In the genomic region with DNA sequence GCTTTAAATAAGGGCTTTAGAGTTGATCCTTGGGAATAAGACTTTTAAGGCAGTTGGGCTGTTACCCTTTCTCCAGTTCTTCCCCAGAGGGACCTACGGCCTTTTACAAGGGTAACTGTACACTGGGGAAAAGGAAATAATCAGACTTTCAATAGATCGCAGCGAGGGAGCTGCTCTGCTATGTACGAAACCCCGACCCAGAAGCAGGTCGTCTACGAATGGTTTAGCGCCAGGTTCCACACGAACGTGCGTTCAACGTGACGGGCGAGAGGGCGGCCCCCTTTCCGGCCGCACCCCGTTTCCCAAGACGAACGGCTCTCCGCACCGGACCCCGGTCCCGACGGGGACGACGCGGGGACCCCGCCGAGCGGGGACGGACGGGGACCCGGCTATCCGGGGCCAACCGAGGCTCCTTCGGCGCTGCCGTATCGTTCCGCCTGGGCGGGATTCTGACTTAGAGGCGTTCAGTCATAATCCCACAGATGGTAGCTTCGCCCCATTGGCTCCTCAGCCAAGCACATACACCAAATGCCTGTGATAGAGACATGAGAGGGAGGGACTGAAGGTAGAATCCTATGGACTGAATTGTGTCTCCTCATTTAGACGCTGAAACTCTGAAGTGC, we compare ENCODE assay signal across 8 mouse cellular contexts. TPM values are rescaled to one million over a fixed set of nuclear protein-coding genes. Genes with fewer than 3 reads are reported as not detected.
A peak's percentile ranks its signal among the peaks of the same experiment; 100 is the strongest.
DNase-seq lines count a peak whose midpoint lies in the region; ATAC-seq and TF ChIP-seq lines count a peak whose summit lies in the region.
"Not testable (repeated sequence)": the region's sequence is repeated elsewhere in the genome, so short reads cannot be mapped to it uniquely, and the experiment has no call there.

No protein-coding gene starts in this region.

- not testable (repeated sequence) for H3K27me3 ChIP-seq in G1E (ENCODE audit: insufficient read depth, low read length); hindbrain, embryonic 13.5 days; liver, embryonic 13.5 days; midbrain, postnatal 0 days (ENCODE audit: insufficient read depth, low read length)

- 29% methylated on average over 45 of the region's 45 CpGs for WGBS in hindbrain, embryonic 13.5 days
- 59% methylated on average over 45 of the region's 45 CpGs for WGBS in liver, embryonic 13.5 days (ENCODE audit: insufficient replicate concordance)
- 12% methylated on average over 36 of the region's 45 CpGs for WGBS in midbrain, postnatal 0 days

- DNase-seq in G1E (ENCODE audit: low spot score); midbrain, postnatal 0 days (ENCODE audit: low spot score): not testable (repeated sequence)
- DNase-seq in cerebellum, postnatal 36 days: peak; percentile 51 to 72
- DNase-seq in gastrocnemius, adult 8-10 months (ENCODE audit: low spot score in 2 of 2): peak; percentile 75 to 77
- DNase-seq in layer of hippocampus, adult 2 months (ENCODE audit: low spot score in 2 of 2): peak; percentile 64 to 79
- DNase-seq in liver, embryonic 13.5 days: peak; percentile 69
- DNase-seq in spleen, postnatal 4 days (ENCODE audit: low spot score in 2 of 2): peak; percentile 76 to 90

- not testable (repeated sequence) for H3K4me1 ChIP-seq in G1E (ENCODE audit: insufficient read depth, low read depth, low read length); hindbrain, embryonic 13.5 days (replicated peaks); liver, embryonic 13.5 days (replicated peaks); midbrain, postnatal 0 days (ENCODE audit: insufficient read depth, low read length)

- peak overlapping the region; percentile 34 for H3K4me2 ChIP-seq in hindbrain, embryonic 13.5 days
- not testable (repeated sequence) for H3K4me2 ChIP-seq in liver, embryonic 13.5 days
- peak overlapping the region; percentile 33 for H3K4me2 ChIP-seq in midbrain, postnatal 0 days (ENCODE audit: low read depth, low read length, poor library complexity, severe bottlenecking)

- H3K4me3 ChIP-seq in G1E (ENCODE audit: low read depth, low read length); liver, embryonic 13.5 days (replicated peaks): not testable (repeated sequence)
- H3K4me3 ChIP-seq in hindbrain, embryonic 13.5 days: peak overlapping the region; percentile 15
- peak overlapping the region; percentile 20; the same call in 1 of the 2 replicates for H3K4me3 ChIP-seq in layer of hippocampus, adult 2 months
- H3K4me3 ChIP-seq in midbrain, postnatal 0 days (ENCODE audit: low read depth, low read length): peak overlapping the region; percentile 29

- not testable (repeated sequence) for TF ChIP-seq CTCF in G1E (IDR thresholded peaks at IDR 0.05; ENCODE audit: low read depth, low read length); layer of hippocampus, adult 2 months (conservative IDR thresholded peaks at IDR 0.05); midbrain, postnatal 0 days (IDR thresholded peaks at IDR 0.05)

- H3K27ac ChIP-seq in hindbrain, embryonic 13.5 days; layer of hippocampus, adult 2 months; liver, embryonic 13.5 days; midbrain, postnatal 0 days (ENCODE audit: low read depth, low read length): not testable (repeated sequence)

- peak; percentile 100 for ATAC-seq in G1E (ENCODE audit: extremely low read depth, insufficient number of reproducible peaks, low FRiP score, poor library complexity, severe bottlenecking)
- peak; percentile 100 for ATAC-seq in hindbrain, embryonic 13.5 days (ENCODE audit: low FRiP score)
- ATAC-seq in liver, embryonic 13.5 days (ENCODE audit: low read depth): peak; percentile 100
- peak; percentile 100 for ATAC-seq in midbrain, postnatal 0 days (ENCODE audit: low FRiP score)

- not testable (repeated sequence) for H3K9me3 ChIP-seq in G1E (replicated peaks); hindbrain, embryonic 13.5 days; liver, embryonic 13.5 days (replicated peaks); midbrain, postnatal 0 days (ENCODE audit: low read length)

- H3K36me3 ChIP-seq in G1E (replicated peaks): peaks cover 37% of the 10 kb centered on the region
- not testable (repeated sequence) for H3K36me3 ChIP-seq in hindbrain, embryonic 13.5 days; liver, embryonic 13.5 days; midbrain, postnatal 0 days (ENCODE audit: insufficient read depth, low read length)

- H3K9ac ChIP-seq in hindbrain, embryonic 13.5 days; liver, embryonic 13.5 days; midbrain, postnatal 0 days (replicated peaks; ENCODE audit: low read length, poor library complexity, severe bottlenecking): not testable (repeated sequence)

RNA-seq across cellular contexts. Expression of gene Tspan3, which starts 58.3 kb away (rescaled TPM):
- not detected in 2 replicates for total RNA-seq in G1E (2014; fragmentation: Nextera tagmentation)
- total RNA-seq in G1E (2017): 0.06 and 0.33 TPM in 2 replicates
- not detected in 2 replicates for polyA plus RNA-seq in G1E (2012)
- 100 to 1,000 TPM; 105 to 114 (median 107) TPM for total RNA-seq in gastrocnemius, adult 8-10 months (2022)
- polyA plus RNA-seq in hindbrain, embryonic 13.5 days (2015; fragmentation: Nextera tagmentation; extraction: Ambion mirVana): 575 and 579 TPM in 2 replicates
- total RNA-seq in layer of hippocampus, adult 2 months (2021): 100 to 1,000 TPM; 309 to 331 TPM
- polyA plus RNA-seq in liver, embryonic 13.5 days (2015; fragmentation: Nextera tagmentation; extraction: Ambion mirVana): 46.5 TPM in 2 replicates
- total RNA-seq in midbrain, postnatal 0 days (2014; rRNA removed): 452 and 511 TPM in 2 replicates
- 674 and 710 TPM in 2 replicates for polyA plus RNA-seq in midbrain, postnatal 0 days (2015; fragmentation: Nextera tagmentation; extraction: Ambion mirVana)

Comparison
In these comparisons a context has a peak if more than half of its experiments do, and no peak if none do; other contexts are left out.
1. RNA of gene Tspan3, which starts 58.3 kb away (total RNA-seq): 452 to 511 TPM in midbrain, postnatal 0 days, 309 to 331 TPM in layer of hippocampus, adult 2 months and 105 to 114 TPM in gastrocnemius, adult 8-10 months; 0.06 to 0.33 TPM in G1E; every median in the first group is over 10 times any median in the second.
2. Peak in every context shown above with its lines, with median percentiles within 50 percentile points of each other: ATAC-seq.